Mouse (Mus musculus): ENCODE measurements at regions not wholly inside any gene's neighbourhood (a gene's known extent, or its start where the extent isn't known, plus 50 kb on each side); places are given as distances from the start of the nearest gene placed in this dataset.
A peak's percentile ranks its signal among the peaks of the same experiment; 100 is the strongest.

DNA sequence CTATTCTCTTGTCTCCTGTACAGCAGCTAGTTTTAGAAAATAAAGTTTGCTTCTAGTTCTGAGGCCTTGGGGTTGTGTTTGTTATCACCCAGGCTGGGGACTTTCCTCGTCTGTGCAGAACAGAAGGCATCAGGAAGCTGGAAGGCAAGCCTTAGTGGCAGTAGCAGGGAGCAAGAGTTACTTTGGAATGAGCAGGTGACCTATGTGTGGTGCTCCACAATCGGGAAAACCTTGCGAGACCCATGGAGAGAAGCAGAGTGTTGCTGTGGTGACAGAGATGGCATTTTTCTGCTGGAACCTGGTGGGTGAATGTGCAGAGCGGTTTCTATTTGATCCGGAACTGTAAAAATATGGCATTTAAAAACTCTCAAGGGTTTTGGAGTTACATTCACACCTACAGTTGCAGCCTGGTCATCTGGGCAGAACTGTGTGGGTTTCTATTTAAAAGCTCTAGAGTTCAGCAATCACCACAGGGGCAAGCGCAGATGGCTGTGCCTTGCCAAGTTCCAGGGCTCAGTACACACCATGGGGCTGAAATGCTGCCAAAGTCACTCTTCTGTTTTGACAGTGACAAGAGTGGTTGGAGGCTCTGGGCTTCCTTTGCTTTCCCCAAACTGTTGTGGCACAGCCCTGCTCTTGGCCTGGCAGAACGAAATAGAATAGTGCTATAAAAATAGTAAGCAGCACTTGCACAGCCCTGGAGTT, 195.7 kb downstream of the Stk31 start:
- no peaks in the 10 kb centered on the region for H3K9me3 ChIP-seq
- H3K27ac ChIP-seq: no peak overlapping the region
- WGBS: 83% methylated on average over 7 of the region's 7 CpGs

DNA sequence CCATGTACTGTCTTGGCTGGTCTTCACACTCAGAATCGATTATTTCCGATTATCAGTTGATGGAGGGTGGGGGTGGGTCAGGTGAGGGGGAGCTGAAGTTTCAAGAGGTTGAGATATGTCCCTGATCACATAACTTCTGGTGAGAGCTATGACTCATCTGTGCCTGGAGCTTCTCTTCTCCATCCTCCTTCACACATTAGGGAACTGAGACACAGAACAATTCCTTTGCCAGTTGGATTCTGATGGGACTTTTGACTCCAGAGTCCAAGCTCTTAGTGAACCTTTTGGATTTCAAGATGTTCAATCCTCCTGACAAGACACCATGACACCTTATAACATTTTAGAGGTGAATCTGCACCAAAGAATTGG, 196.2 kb downstream of the Stk31 start:
- no peak overlapping the region for H3K9ac ChIP-seq (replicated peaks)
- no peak overlapping the region for H3K27ac ChIP-seq
- no peak for ATAC-seq
- WGBS: 98% methylated on average over 2 of the region's 2 CpGs
- no peak overlapping the region for H3K4me2 ChIP-seq (replicated peaks)
- no peaks in the 10 kb centered on the region for H3K4me1 ChIP-seq (replicated peaks)
- H3K36me3 ChIP-seq: no peaks in the 10 kb centered on the region
- no peaks in the 10 kb centered on the region for H3K9me3 ChIP-seq
- H3K4me3 ChIP-seq (replicated peaks): no peak overlapping the region
- no peaks in the 10 kb centered on the region for H3K27me3 ChIP-seq

More for the DNA sequence above, 195.7 kb downstream of the Stk31 start:
- H3K27me3 ChIP-seq: no peaks in the 10 kb centered on the region
- no peak overlapping the region for H3K9ac ChIP-seq (replicated peaks)
- no peak for ATAC-seq
- H3K4me2 ChIP-seq (replicated peaks): no peak overlapping the region
- H3K36me3 ChIP-seq: no peaks in the 10 kb centered on the region
- H3K4me3 ChIP-seq (replicated peaks): no peak overlapping the region
- H3K4me1 ChIP-seq (replicated peaks): no peaks in the 10 kb centered on the region

DNA sequence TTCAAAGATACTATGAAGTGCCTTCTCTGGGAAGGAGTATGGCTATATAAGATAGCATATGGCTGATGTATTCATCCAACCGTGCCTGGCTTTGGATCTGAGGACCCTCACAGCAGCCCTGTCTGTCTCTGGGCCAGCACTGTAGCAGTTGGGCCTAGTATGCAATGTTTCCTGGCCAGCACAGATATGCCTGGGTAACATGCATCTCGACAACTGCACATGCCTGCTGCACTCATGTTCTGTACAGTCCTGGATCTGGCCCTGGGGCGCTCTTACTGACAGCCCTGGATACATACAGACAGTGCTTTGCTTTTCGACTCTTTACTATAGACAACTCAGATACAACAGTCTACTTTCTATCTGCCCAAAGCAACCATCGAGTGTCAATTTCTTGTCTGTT, 197.3 kb downstream of the Stk31 start:
- Histone ChIP-seq H3K4me2 (replicated peaks) (no peak overlapping the region), H3K36me3 (no peaks in the 10 kb centered on the region), H3K4me3 (replicated peaks) (no peak overlapping the region), H3K9me3 (no peaks in the 10 kb centered on the region), H3K4me1 (replicated peaks) (no peaks in the 10 kb centered on the region), H3K9ac (replicated peaks) (no peak overlapping the region), H3K27me3 (no peaks in the 10 kb centered on the region), H3K27ac (no peak overlapping the region)
- no peak for ATAC-seq
- WGBS: 91% methylated on average over 5 of the region's 5 CpGs

DNA sequence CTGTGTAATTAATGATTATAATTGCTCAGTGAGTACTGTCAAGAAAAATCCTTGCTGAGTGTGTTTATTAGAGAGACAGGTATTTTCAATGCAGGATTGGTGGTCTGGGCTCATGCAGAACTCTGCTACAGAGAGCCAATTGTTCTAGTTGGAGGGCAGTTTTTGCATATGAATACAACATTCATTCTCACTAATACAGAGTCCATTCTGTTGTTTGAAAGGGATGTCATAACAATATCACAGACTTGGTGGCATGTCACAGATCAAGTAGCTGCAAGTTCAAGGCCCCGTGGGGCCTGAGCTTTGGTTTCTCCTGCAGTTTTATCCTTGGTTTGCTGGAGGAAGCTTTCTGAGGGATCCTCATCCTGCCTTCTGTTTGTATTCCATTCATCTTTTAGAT, 207.8 kb downstream of the Stk31 start:
- H3K27ac ChIP-seq: peak overlapping the region; percentile 56
- 45% methylated on average over 1 of the region's 1 CpGs for WGBS
- no peaks in the 10 kb centered on the region for H3K36me3 ChIP-seq
- no peaks in the 10 kb centered on the region for H3K27me3 ChIP-seq
- no peak overlapping the region for H3K9ac ChIP-seq (replicated peaks)
- H3K4me2 ChIP-seq (replicated peaks): no peak overlapping the region
- H3K9me3 ChIP-seq: no peaks in the 10 kb centered on the region
- peaks cover 31% of the 10 kb centered on the region for H3K4me1 ChIP-seq (replicated peaks)
- no peak for ATAC-seq
- H3K4me3 ChIP-seq (replicated peaks): no peak overlapping the region

- Histone ChIP-seq H3K9me3 (no peaks in the 10 kb centered on the region), H3K9ac (replicated peaks) (no peak overlapping the region), H3K4me1 (replicated peaks) (peaks cover 31% of the 10 kb centered on the region), H3K36me3 (no peaks in the 10 kb centered on the region), H3K4me2 (replicated peaks) (no peak overlapping the region), H3K27ac (peak overlapping the region; percentile 56; the same call in 1 of the 2 replicates), H3K4me3 (replicated peaks) (no peak overlapping the region), H3K27me3 (no peaks in the 10 kb centered on the region)
- peak; percentile 83 for ATAC-seq
- 28% methylated on average over 3 of the region's 3 CpGs for WGBS
These were observed 208.4 kb downstream of the Stk31 start for GRCm38 (mm10) chr6:49603844-49604243.

- peaks cover 31% of the 10 kb centered on the region for H3K4me1 ChIP-seq (replicated peaks)
- H3K27me3 ChIP-seq: no peaks in the 10 kb centered on the region
- H3K9ac ChIP-seq (replicated peaks): no peak overlapping the region
- H3K27ac ChIP-seq: no peak overlapping the region
- no peaks in the 10 kb centered on the region for H3K9me3 ChIP-seq
- H3K4me2 ChIP-seq (replicated peaks): no peak overlapping the region
- 0% methylated on average over 1 of the region's 1 CpGs for WGBS
- H3K4me3 ChIP-seq (replicated peaks): no peak overlapping the region
- H3K36me3 ChIP-seq: no peaks in the 10 kb centered on the region
- no peak for ATAC-seq
These were observed 210.6 kb downstream of the Stk31 start for GRCm38 (mm10) chr6:49606028-49606427.

- Histone ChIP-seq H3K9ac (replicated peaks) (no peak overlapping the region), H3K9me3 (no peaks in the 10 kb centered on the region), H3K36me3 (no peaks in the 10 kb centered on the region), H3K27me3 (no peaks in the 10 kb centered on the region), H3K27ac (no peak overlapping the region), H3K4me3 (replicated peaks) (no peak overlapping the region), H3K4me1 (replicated peaks) (peaks cover 31% of the 10 kb centered on the region), H3K4me2 (replicated peaks) (no peak overlapping the region)
- 52% methylated on average over 9 of the region's 9 CpGs for WGBS
- no peak for ATAC-seq
These were observed 211.3 kb downstream of the Stk31 start for GRCm38 (mm10) chr6:49606626-49607158.

DNA sequence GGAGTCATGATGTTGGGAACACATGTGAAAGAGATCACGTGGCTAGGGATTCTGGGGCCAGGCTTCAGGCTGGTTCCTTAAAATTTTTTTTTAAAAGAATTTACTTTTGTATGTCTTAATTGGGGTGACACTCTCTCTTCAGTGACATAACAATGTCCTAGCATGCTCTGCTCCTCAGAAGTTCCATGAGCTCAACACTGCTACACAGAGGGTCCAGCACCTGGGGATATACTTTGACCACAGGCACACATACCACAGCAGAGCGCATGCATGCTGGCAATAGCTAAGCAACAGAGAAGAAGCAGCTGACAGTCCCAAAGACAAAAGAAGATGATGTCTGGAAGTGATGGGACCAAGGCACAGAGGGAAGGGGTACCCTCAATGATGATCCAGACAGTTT, 198.4 kb upstream of the Npy start:
- H3K4me2 ChIP-seq (replicated peaks): no peak overlapping the region
- H3K9ac ChIP-seq (replicated peaks): no peak overlapping the region
- no peaks in the 10 kb centered on the region for H3K9me3 ChIP-seq
- H3K27me3 ChIP-seq: no peaks in the 10 kb centered on the region
- H3K4me3 ChIP-seq (replicated peaks): no peak overlapping the region
- no peaks in the 10 kb centered on the region for H3K36me3 ChIP-seq
- no peaks in the 10 kb centered on the region for H3K4me1 ChIP-seq (replicated peaks)
- H3K27ac ChIP-seq: no peak overlapping the region
- ATAC-seq: no peak
- 86% methylated on average over 2 of the region's 2 CpGs for WGBS

DNA sequence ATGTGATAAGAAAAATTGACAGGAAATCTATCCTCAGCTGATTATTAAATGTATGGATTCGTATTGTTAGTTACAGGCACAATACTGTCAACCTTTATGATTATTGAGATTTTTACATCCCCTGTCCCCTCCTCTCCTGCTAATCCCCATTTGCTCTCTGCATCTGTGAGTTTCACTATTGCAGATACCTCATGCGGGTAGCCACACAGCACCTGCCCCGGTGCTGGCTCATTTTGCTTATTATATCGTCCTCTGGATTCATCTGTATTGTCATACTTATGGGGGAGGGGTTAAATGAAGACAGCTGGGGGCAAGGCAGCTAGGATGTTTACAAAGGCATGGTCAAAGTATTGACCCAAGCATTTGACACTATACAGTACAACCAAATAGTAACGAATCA, 197.9 kb upstream of the Npy start:
- Histone ChIP-seq H3K27me3 (no peaks in the 10 kb centered on the region), H3K4me3 (replicated peaks) (no peak overlapping the region), H3K9me3 (no peaks in the 10 kb centered on the region), H3K27ac (no peak overlapping the region), H3K9ac (replicated peaks) (no peak overlapping the region), H3K4me1 (replicated peaks) (no peaks in the 10 kb centered on the region), H3K36me3 (no peaks in the 10 kb centered on the region), H3K4me2 (replicated peaks) (no peak overlapping the region)
- ATAC-seq: no peak
- 79% methylated on average over 5 of the region's 5 CpGs for WGBS

GRCm38 (mm10) chr6:49633470-49634095, 188.9 kb upstream of the Npy start:
- Histone ChIP-seq H3K27ac (no peak overlapping the region), H3K9ac (replicated peaks) (no peak overlapping the region), H3K27me3 (no peaks in the 10 kb centered on the region), H3K36me3 (no peaks in the 10 kb centered on the region), H3K4me3 (replicated peaks) (no peak overlapping the region), H3K4me2 (replicated peaks) (no peak overlapping the region), H3K9me3 (no peaks in the 10 kb centered on the region), H3K4me1 (replicated peaks) (no peaks in the 10 kb centered on the region)
- 0 out of 2 replicates have a peak, but pooled peaks have one; percentile 17 for ATAC-seq
- 62% methylated on average over 5 of the region's 5 CpGs for WGBS

DNA sequence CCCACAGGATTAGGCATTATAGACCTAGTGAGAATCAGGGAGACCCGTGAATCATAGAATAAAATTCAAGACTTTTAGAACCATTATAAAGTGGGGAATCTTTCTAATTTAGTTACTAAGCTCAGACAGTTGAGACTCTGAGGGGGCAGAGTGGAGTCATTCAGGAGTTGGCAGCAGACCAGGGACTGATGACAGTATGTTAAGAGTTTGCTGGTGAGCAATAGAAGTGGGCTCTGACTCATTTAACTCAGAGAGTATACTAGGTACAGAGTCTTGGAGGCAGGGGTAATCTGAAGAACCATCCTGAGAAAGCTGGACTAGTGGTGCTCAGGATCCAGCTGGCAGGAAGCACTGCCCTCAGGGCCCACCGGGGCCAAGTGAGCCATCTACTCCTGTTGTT, 184.9 kb upstream of the Npy start:
- H3K4me1 ChIP-seq (replicated peaks): no peaks in the 10 kb centered on the region
- no peaks in the 10 kb centered on the region for H3K36me3 ChIP-seq
- WGBS: 90% methylated on average over 2 of the region's 2 CpGs
- no peak overlapping the region for H3K4me3 ChIP-seq (replicated peaks)
- no peaks in the 10 kb centered on the region for H3K27me3 ChIP-seq
- ATAC-seq: no peak
- H3K9ac ChIP-seq (replicated peaks): no peak overlapping the region
- H3K4me2 ChIP-seq (replicated peaks): no peak overlapping the region
- H3K9me3 ChIP-seq: no peaks in the 10 kb centered on the region
- no peak overlapping the region for H3K27ac ChIP-seq

DNA sequence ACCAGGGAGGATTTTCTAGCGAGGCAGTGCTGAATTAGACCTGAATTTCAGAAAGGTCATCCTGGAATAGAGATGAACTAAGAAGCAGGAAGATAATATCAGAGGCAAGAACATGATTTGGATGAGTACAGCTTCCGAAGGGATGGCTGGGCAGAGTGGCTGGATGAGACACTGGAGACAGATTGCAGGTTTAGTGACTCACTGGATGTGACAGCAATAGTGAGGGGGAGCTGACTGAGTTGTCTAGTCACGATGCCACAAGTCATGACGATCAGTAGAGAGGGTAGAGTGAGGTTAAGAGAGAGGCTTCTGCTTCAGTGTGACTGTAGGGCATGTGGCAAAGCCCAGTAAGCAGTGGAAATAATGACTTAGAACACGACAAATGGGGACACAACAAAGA, 181.3 kb upstream of the Npy start:
- H3K4me2 ChIP-seq (replicated peaks): no peak overlapping the region
- ATAC-seq: no peak
- WGBS: 83% methylated on average over 5 of the region's 5 CpGs
- no peak overlapping the region for H3K27ac ChIP-seq
- H3K9me3 ChIP-seq: no peaks in the 10 kb centered on the region
- no peak overlapping the region for H3K4me3 ChIP-seq (replicated peaks)
- no peaks in the 10 kb centered on the region for H3K36me3 ChIP-seq
- no peak overlapping the region for H3K9ac ChIP-seq (replicated peaks)
- no peaks in the 10 kb centered on the region for H3K4me1 ChIP-seq (replicated peaks)
- H3K27me3 ChIP-seq: no peaks in the 10 kb centered on the region

Measured in midbrain, embryonic 13.5 days (tissue).